Mouse (Mus musculus) embryonic fibroblast, embryonic 13.5 days (primary cell): ENCODE results near the gene Eif4g3. TPM values are rescaled to one million over a fixed set of nuclear protein-coding genes. Genes with fewer than 3 reads are reported as not detected.

Experiments used
- H3K27ac ChIP-seq: 2 replicates; pipeline ENCODE4 v1.5.1; 2012; ENCODE audit warnings: low read length, control low read depth, inconsistent platforms; ENCODE audit not compliant: insufficient read depth
- H3K4me1 ChIP-seq: 2 replicates; pipeline ENCODE4 v1.6.1; 2011; ENCODE audit warnings: low read length; ENCODE audit not compliant: control insufficient read depth, insufficient read depth
- H3K4me3 ChIP-seq: 2 replicates; pipeline ENCODE4 v1.5.1; 2011; ENCODE audit warnings: mild to moderate bottlenecking, control low read depth, low read length; ENCODE audit not compliant: insufficient read depth
- CTCF ChIP-seq: IDR thresholded peaks from 2 replicates; pipeline ENCODE4 v1.5.1; 2011; ENCODE audit warnings: mild to moderate bottlenecking, control low read depth, low read length, moderate library complexity, borderline replicate concordance; ENCODE audit not compliant: insufficient read depth
- POLR2A ChIP-seq: IDR thresholded peaks from 2 replicates; pipeline ENCODE4 v1.6.1; 2011; ENCODE audit warnings: low read depth, mild to moderate bottlenecking, control low read depth, low read length, moderate library complexity
- polyA plus RNA-seq: library from polyadenylated mRNA; stranded (reverse); fragments of >200 nt; gene quantifications from 2 replicates; pipeline ENCODE4 v1.2.4, GENCODE M21; 2011; ENCODE audit warnings: low read depth; ENCODE audit not compliant: missing spikeins, insufficient read length

The Eif4g3 gene
- polyA plus RNA-seq, 1 experiment = 83.4 TPM

- peaks cover 6% of the 10 kb centered on the region; the same call in 1 of the 2 replicates for H3K4me1 ChIP-seq
- TF ChIP-seq CTCF (no peak), POLR2A (no peak)
Measured at GRCm38 (mm10) chr4:138067858-138068257, 75.0 kb downstream of the Eif4g3 start.

DNA sequence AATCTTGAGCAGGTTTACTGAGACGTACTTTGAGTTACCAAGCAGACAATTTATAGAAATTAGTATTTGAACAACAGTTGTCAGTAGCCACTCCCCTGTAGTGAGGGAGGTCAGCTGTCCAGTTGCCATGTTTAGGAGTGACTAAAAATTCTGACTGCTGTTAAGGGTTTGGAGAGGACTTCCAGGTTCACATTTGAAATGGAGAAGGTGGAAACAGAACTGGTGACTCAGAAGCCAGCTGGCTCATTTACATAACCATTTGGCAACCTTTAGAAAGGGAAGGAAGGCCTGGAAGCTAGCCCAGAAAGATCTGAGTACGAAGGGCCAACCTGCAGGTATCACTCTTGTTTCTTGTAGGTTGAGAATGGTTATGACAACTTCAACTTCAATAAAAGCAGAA is 75.8 kb downstream of the Eif4g3 start:
- Histone ChIP-seq H3K4me1 (peaks cover 6% of the 10 kb centered on the region; the same call in 1 of the 2 replicates), H3K4me3 (no peak overlapping the region), H3K27ac (no peak overlapping the region)
- TF ChIP-seq CTCF = no peak
- TF ChIP-seq POLR2A = no peak

More at GRCm38 (mm10) chr4:138067858-138068257, 75.0 kb downstream of the Eif4g3 start:
- Histone ChIP-seq H3K4me3 (no peak overlapping the region), H3K27ac (no peak overlapping the region)

GRCm38 (mm10) chr4:138069371-138069770 is 76.5 kb downstream of the Eif4g3 start:
- Histone ChIP-seq H3K4me1 (peaks cover 6% of the 10 kb centered on the region; the same call in 1 of the 2 replicates), H3K4me3 (no peak overlapping the region), H3K27ac (no peak overlapping the region)
- TF ChIP-seq POLR2A (no peak), CTCF (no peak)

GRCm38 (mm10) chr4:138071497-138071896 is 78.7 kb downstream of the Eif4g3 start:
- Histone ChIP-seq H3K4me3 (no peak overlapping the region), H3K27ac (no peak overlapping the region), H3K4me1 (peaks cover 9% of the 10 kb centered on the region)
- TF ChIP-seq POLR2A = no peak
- no peak for TF ChIP-seq CTCF

- H3K27ac ChIP-seq = no peak overlapping the region
- H3K4me3 ChIP-seq = no peak overlapping the region
- H3K4me1 ChIP-seq = peaks cover 14% of the 10 kb centered on the region
- TF ChIP-seq POLR2A (no peak), CTCF (no peak)
Measured at GRCm38 (mm10) chr4:138073086-138073485, 80.3 kb downstream of the Eif4g3 start.

- TF ChIP-seq CTCF (no peak), POLR2A (no peak)
- H3K4me1 ChIP-seq = peaks cover 10% of the 10 kb centered on the region
- H3K27ac ChIP-seq = no peak overlapping the region
- H3K4me3 ChIP-seq = no peak overlapping the region
Measured at GRCm38 (mm10) chr4:138073531-138073930, 80.7 kb downstream of the Eif4g3 start.

GRCm38 (mm10) chr4:138074896-138075584 is 82.2 kb downstream of the Eif4g3 start:
- Histone ChIP-seq H3K4me1 (peaks cover 8% of the 10 kb centered on the region), H3K4me3 (no peak overlapping the region), H3K27ac (no peak overlapping the region)
- TF ChIP-seq POLR2A (no peak), CTCF (no peak)

DNA sequence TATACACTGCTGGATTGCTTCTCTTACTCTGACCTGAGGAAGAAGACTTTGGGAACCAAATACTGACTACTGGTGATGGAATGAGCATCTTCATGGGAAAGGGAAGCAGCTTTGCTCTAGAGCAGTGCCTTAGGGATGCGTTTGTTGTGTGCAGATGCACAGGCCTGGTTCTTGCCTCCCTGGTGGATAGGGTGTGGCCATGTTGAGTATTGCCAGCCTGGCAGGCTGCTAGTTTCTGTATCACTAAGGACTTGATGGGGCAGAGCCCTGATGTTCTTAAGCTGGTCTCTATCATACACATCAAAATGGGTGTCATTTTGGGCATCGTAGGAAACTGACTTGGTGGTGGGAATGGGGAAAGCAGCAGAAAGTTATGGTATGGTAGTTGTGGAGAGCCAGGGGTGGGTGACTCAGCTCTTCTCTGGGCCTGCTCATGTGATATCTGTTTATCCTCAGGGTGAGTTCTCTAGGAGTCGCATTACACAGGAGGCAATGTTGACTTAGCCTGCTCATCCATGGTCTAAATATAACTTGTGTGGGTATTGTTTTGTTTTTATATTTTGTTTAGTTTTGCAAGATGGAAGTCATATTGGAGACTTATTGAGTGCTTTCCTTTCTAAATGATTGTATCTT is 85.0 kb downstream of the Eif4g3 start:
- TF ChIP-seq CTCF = no peak
- TF ChIP-seq POLR2A = no peak
- no peak overlapping the region for H3K4me3 ChIP-seq
- H3K4me1 ChIP-seq = peaks cover 8% of the 10 kb centered on the region
- H3K27ac ChIP-seq = peak overlapping the region; percentile 63; the same call in 1 of the 2 replicates

DNA sequence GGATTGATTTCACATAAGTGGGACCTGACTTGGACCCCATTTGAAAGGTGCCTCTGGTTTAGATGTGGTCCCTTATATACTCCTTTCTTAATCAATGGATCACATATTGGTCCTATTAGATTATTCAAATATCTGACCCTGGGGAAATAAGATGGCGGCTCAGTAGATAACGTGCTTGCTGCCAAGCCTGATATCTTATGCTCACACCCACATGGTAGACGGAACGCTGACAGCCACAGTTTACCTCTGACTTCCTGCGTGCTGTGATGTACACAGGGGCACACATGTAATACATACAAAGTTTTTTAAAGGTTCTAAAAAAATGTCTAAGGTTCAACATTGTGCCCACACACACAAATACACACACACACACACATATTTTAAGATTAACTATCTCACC is 86.4 kb downstream of the Eif4g3 start:
- Histone ChIP-seq H3K27ac (no peak overlapping the region), H3K4me3 (no peak overlapping the region), H3K4me1 (peaks cover 8% of the 10 kb centered on the region)
- TF ChIP-seq POLR2A = no peak
- TF ChIP-seq CTCF = no peak

DNA sequence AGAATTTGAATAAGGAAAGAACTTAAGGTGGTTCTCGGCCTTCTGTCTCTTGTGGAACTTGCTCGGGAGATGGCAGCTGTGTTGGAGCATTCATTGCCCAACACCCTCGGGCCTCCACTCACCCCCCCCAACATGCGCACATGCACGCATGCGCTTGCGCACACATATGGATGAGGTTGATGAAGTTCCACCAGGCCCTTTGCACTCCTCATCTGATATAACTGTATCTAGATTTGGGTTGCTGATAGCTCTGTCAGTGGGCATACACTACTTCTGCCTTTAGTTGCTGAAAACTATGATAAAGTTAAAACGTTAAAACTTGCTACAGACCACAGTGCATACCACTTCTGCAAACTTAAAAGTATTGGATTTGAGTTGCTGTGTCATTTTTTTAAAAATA is 89.6 kb downstream of the Eif4g3 start:
- no peak overlapping the region for H3K4me3 ChIP-seq
- no peak overlapping the region for H3K27ac ChIP-seq
- H3K4me1 ChIP-seq = peaks cover 4% of the 10 kb centered on the region; the same call in 1 of the 2 replicates
- no peak for TF ChIP-seq CTCF
- TF ChIP-seq POLR2A = no peak
